Mouse (Mus musculus) ES-E14 (cell line): ENCODE measurements at regions not wholly inside any gene's neighbourhood (a gene's known extent, or its start where the extent isn't known, plus 50 kb on each side); places are given as distances from the start of the nearest gene placed in this dataset.

Experiments
- DNase-seq: peaks from one replicate; pipeline ENCODE4 v3.0.0-alpha.2; 2013; ENCODE audit warnings: low read depth, low spot score
- H3K27ac ChIP-seq: 2 replicates; pipeline ENCODE4 v1.5.1; 2012; ENCODE audit warnings: low read depth, mild to moderate bottlenecking, low read length, moderate library complexity, mixed read lengths; ENCODE audit not compliant: poor library complexity, insufficient read depth, severe bottlenecking
- H3K36me3 ChIP-seq: 2 replicates; pipeline ENCODE4 v1.6.1; 2012; ENCODE audit warnings: mild to moderate bottlenecking, low read length, moderate library complexity, mixed read lengths; ENCODE audit not compliant: control insufficient read depth, poor library complexity, insufficient read depth, severe bottlenecking
- H3K4me1 ChIP-seq, 2 experiments: fragments of 150-350 bp in 1 of 2; sonication (generic) in 1 of 2; 2 replicates each; pipeline ENCODE4 v1.6.1; 2012; ENCODE audit warnings: low read length in 2 of 2, mild to moderate bottlenecking in 1 of 2, mixed read lengths in 1 of 2; ENCODE audit not compliant: control insufficient read depth in 2 of 2, insufficient read depth in 2 of 2, poor library complexity in 1 of 2
- H3K4me3 ChIP-seq, 2 experiments: fragments of 150-350 bp in 1 of 2; sonication (generic) in 1 of 2; 2 replicates each; pipeline ENCODE4 v1.5.1; 2012; ENCODE audit warnings: low read length in 2 of 2, low read depth in 1 of 2, mild to moderate bottlenecking in 1 of 2, mixed read lengths in 1 of 2; ENCODE audit not compliant: insufficient read depth in 1 of 2, poor library complexity in 1 of 2, severe bottlenecking in 1 of 2
- H3K9ac ChIP-seq: 2 replicates; pipeline ENCODE4 v1.6.1; 2012; ENCODE audit warnings: low read depth, mild to moderate bottlenecking, low read length, mixed read lengths; ENCODE audit not compliant: poor library complexity, insufficient read depth, severe bottlenecking
- H3K9me3 ChIP-seq: fragments of 150-350 bp; sonication (generic); 2 replicates; pipeline ENCODE4 v1.6.1; 2012; ENCODE audit warnings: low read depth, mild to moderate bottlenecking, low read length; ENCODE audit not compliant: control insufficient read depth, insufficient read depth
- CHD2 ChIP-seq: IDR thresholded peaks from 2 replicates; pipeline ENCODE4 v1.6.1; 2014; ENCODE audit warnings: mild to moderate bottlenecking, low read depth, low read length, inconsistent platforms
- HCFC1 ChIP-seq: IDR thresholded peaks from 2 replicates; pipeline ENCODE4 v1.6.1; 2012; ENCODE audit warnings: low read length, inconsistent platforms, borderline replicate concordance; ENCODE audit not compliant: insufficient read depth
- MAFK ChIP-seq: IDR thresholded peaks from 2 replicates; pipeline ENCODE4 v1.6.1; 2014; ENCODE audit warnings: mild to moderate bottlenecking, low read depth, low read length, inconsistent platforms; ENCODE audit not compliant: insufficient read depth
- ZC3H11A ChIP-seq: IDR thresholded peaks from 2 replicates; pipeline ENCODE4 v1.6.1; 2012; ENCODE audit warnings: low read depth, mild to moderate bottlenecking, inconsistent platforms, low read length, borderline replicate concordance
- ZNF384 ChIP-seq: IDR thresholded peaks from 2 replicates; pipeline ENCODE4 v1.6.1; 2012; ENCODE audit warnings: low read depth, low read length, inconsistent platforms
- in situ Hi-C, 2 experiments: fragments of 600-800 bp; cut with MboI; formaldehyde crosslinking; loops; one replicate each; pipeline ENCODE4 v1.15.1; 2025; ENCODE audit warnings: low sequenced_read_pairs in 2 of 2, inconsistent platforms in 1 of 2; ENCODE audit not compliant: unreplicated experiment in 2 of 2

DNA sequence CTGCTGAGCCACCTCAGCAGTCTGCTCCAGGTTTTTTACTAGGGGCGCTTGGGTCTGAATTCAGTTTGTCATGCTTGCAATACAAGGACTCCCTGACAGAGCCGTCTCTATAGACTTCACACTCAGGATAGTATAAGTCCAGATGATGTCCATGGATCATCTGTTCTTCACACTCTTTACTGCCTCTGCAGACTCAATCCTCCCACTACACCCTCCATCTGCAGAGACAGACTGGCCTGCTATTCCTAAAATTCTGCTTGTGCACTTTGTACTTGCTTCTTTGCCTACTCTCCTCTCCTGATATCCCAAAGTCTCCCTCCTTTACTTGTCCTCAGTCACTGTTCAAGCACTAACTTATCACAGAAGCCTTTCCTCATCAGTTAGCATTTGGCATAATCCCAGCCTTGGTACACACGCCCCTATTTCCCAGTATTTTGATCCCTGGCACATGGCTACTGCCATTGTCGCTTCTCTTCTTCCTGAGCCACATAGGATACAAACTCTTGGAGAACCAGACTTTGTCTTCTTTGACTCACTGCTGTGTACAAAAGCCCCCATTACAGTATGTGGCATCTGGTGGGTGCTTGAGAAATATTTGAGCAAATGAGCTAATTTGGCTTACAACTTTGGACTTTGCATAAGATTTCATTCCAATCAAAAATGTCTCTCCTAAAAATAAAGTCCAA, 277.0 kb downstream of the Kcns3 start:
- Histone ChIP-seq H3K4me1 (no peaks in the 10 kb centered on the region), H3K4me3 (no peak overlapping the region), H3K9me3 (no peaks in the 10 kb centered on the region), H3K36me3 (no peaks in the 10 kb centered on the region), H3K9ac (no peak overlapping the region), H3K27ac (no peak overlapping the region)
- in situ Hi-C loops = loop anchor here in 1 of 2 experiments (25.0 kb wide), 1 partner anchor 313 kb away; no protein-coding TSS in a partner anchor
- no peak for DNase-seq
- TF ChIP-seq MAFK = no peak
- no peak for TF ChIP-seq ZC3H11A

GRCm38 (mm10) chr12:10867674-10868635, 282.9 kb downstream of the Kcns3 start:
- TF ChIP-seq CHD2 (no peak), MAFK (no peak), HCFC1 (no peak), ZC3H11A (no peak), ZNF384 (no peak)
- H3K27ac ChIP-seq = no peak overlapping the region
- in situ Hi-C loops = loop anchor here in 1 of 2 experiments (25.0 kb wide), 1 partner anchor 319 kb away; no protein-coding TSS in a partner anchor

GRCm38 (mm10) chr12:10866907-10867538, 283.8 kb downstream of the Kcns3 start:
- no peak for DNase-seq
- Histone ChIP-seq H3K9me3 (no peaks in the 10 kb centered on the region), H3K4me3 (no peak overlapping the region), H3K9ac (no peak overlapping the region), H3K27ac (no peak overlapping the region), H3K4me1 (no peaks in the 10 kb centered on the region), H3K36me3 (no peaks in the 10 kb centered on the region)
- in situ Hi-C loops = loop anchor here in 1 of 2 experiments (25.0 kb wide), 1 partner anchor 320 kb away; no protein-coding TSS in a partner anchor
- TF ChIP-seq HCFC1 (no peak), ZC3H11A (no peak), MAFK (no peak), CHD2 (no peak), ZNF384 (no peak)

More at GRCm38 (mm10) chr12:10867674-10868635, 282.9 kb downstream of the Kcns3 start:
- H3K9ac ChIP-seq = no peak overlapping the region
- no peaks in the 10 kb centered on the region for H3K9me3 ChIP-seq
- H3K4me3 ChIP-seq = no peak overlapping the region
- no peaks in the 10 kb centered on the region for H3K4me1 ChIP-seq
- DNase-seq = no peak
- no peaks in the 10 kb centered on the region for H3K36me3 ChIP-seq

GRCm38 (mm10) chr12:10865294-10865693, 285.6 kb downstream of the Kcns3 start:
- Histone ChIP-seq H3K9me3 (no peaks in the 10 kb centered on the region), H3K36me3 (no peaks in the 10 kb centered on the region), H3K4me1 (no peaks in the 10 kb centered on the region), H3K4me3 (no peak overlapping the region), H3K9ac (no peak overlapping the region), H3K27ac (no peak overlapping the region)
- TF ChIP-seq HCFC1 = no peak
- no peak for TF ChIP-seq CHD2
- TF ChIP-seq ZNF384 = no peak
- no peak for TF ChIP-seq MAFK
- TF ChIP-seq ZC3H11A = no peak
- no peak for DNase-seq
- in situ Hi-C loops = loop anchor here in 1 of 2 experiments (25.0 kb wide), 1 partner anchor 322 kb away; no protein-coding TSS in a partner anchor
